In genomic region chrX:93297001-93297441, GRCm38 (mm10) we compare ENCODE assay signal across 9 mouse cellular contexts. TPM values are rescaled to one million over a fixed set of nuclear protein-coding genes. Genes with fewer than 3 reads are reported as not detected.
DNase-seq lines count a peak whose midpoint lies in the region; ATAC-seq and TF ChIP-seq lines count a peak whose summit lies in the region.
"Had no signal": no experiment of that assay in that cellular context is flagged by ENCODE, and none has a peak within 500 bp of the region (broad histone marks: within the 10 kb centered on the region; RNA-seq: fewer than 3 reads in every experiment).

No protein-coding gene starts in this region.

- intact Hi-C loops in heart, postnatal 25 days (cut with DNase I) = loop anchor here (10.0 kb wide), 1 partner anchor 222 kb away; no protein-coding TSS in a partner anchor
- intact Hi-C loops in left cerebral cortex, adult 2 months (cut with DNase I) = loop anchor here (10.0 kb wide), 1 partner anchor 258 kb away; no protein-coding TSS in a partner anchor

- H3K27ac ChIP-seq in heart, embryonic 15.5 days = no peak overlapping the region
- H3K27ac ChIP-seq in hindbrain, embryonic 13.5 days = no peak overlapping the region
- 0 out of 2 replicates have a peak overlapping the region, but pooled peaks have one; percentile 13 for H3K27ac ChIP-seq in midbrain, embryonic 14.5 days (replicated peaks; ENCODE audit: low read depth, low read length)
- H3K27ac ChIP-seq in left cerebral cortex, adult 2 months = no peak overlapping the region

- whole genome bisulfite sequencing in heart, embryonic 15.5 days = 13% methylated on average over 39 of the region's 40 CpGs
- 14% methylated on average over 40 of the region's 40 CpGs for WGBS in hindbrain, embryonic 13.5 days
- 15% methylated on average over 40 of the region's 40 CpGs for WGBS in midbrain, embryonic 14.5 days

- ATAC-seq in heart, embryonic 15.5 days (replicated peaks; ENCODE audit: insufficient number of reproducible peaks, insufficient read depth, low FRiP score, low read depth) = no peak
- peak; percentile 55; the same call in 1 of the 2 replicates for ATAC-seq in hindbrain, embryonic 13.5 days (ENCODE audit: low FRiP score)
- peak; percentile 57; the same call in 1 of the 2 replicates for ATAC-seq in midbrain, embryonic 14.5 days (ENCODE audit: low FRiP score, low TSS enrichment)
- ATAC-seq in erythroid progenitor cell, adult 5-6 weeks (replicated peaks; ENCODE audit: low FRiP score, poor library complexity, severe bottlenecking) = no peak

- H3K9ac ChIP-seq in heart, embryonic 15.5 days = no peak overlapping the region
- H3K9ac ChIP-seq in hindbrain, embryonic 13.5 days = no peak overlapping the region
- H3K9ac ChIP-seq in midbrain, embryonic 14.5 days (replicated peaks; ENCODE audit: low read length) = no peak overlapping the region

- peaks cover 96% of the 10 kb centered on the region for H3K27me3 ChIP-seq in heart, embryonic 15.5 days
- peaks cover 88% of the 10 kb centered on the region for H3K27me3 ChIP-seq in hindbrain, embryonic 13.5 days
- peaks cover 78% of the 10 kb centered on the region for H3K27me3 ChIP-seq in midbrain, embryonic 14.5 days (ENCODE audit: control insufficient read depth, insufficient read depth, low read length)

- H3K9me3 ChIP-seq in heart, embryonic 15.5 days (replicated peaks) = no peaks in the 10 kb centered on the region
- H3K9me3 ChIP-seq in hindbrain, embryonic 13.5 days = no peaks in the 10 kb centered on the region
- H3K9me3 ChIP-seq in midbrain, embryonic 14.5 days (ENCODE audit: control insufficient read depth, low read length) = no peaks in the 10 kb centered on the region

- peaks cover 15% of the 10 kb centered on the region for H3K4me1 ChIP-seq in heart, embryonic 15.5 days (replicated peaks)
- 0 out of 2 replicates have a peak, but pooled peaks cover 9% of the 10 kb centered on the region for H3K4me1 ChIP-seq in hindbrain, embryonic 13.5 days (replicated peaks)
- H3K4me1 ChIP-seq in midbrain, embryonic 14.5 days (ENCODE audit: control insufficient read depth, insufficient read depth, low read length) = no peaks in the 10 kb centered on the region

- no peaks in the 10 kb centered on the region for H3K36me3 ChIP-seq in heart, embryonic 15.5 days
- H3K36me3 ChIP-seq in hindbrain, embryonic 13.5 days = no peaks in the 10 kb centered on the region
- no peaks in the 10 kb centered on the region for H3K36me3 ChIP-seq in midbrain, embryonic 14.5 days (ENCODE audit: control insufficient read depth, insufficient read depth, low read length)

- H3K4me3 ChIP-seq in heart, embryonic 15.5 days = peak overlapping the region; percentile 41
- peak overlapping the region; percentile 19 for H3K4me3 ChIP-seq in hindbrain, embryonic 13.5 days
- peak overlapping the region; percentile 13; the same call in 1 of the 2 replicates for H3K4me3 ChIP-seq in midbrain, embryonic 14.5 days (replicated peaks; ENCODE audit: low read depth, low read length)
- H3K4me3 ChIP-seq in left cerebral cortex, adult 2 months = no peak overlapping the region

- TF ChIP-seq CTCF in left cerebral cortex, adult 2 months (IDR thresholded peaks at IDR 0.05) = no peak

- DNase-seq in heart, postnatal 25 days (ENCODE audit: low spot score) = no peak
- DNase-seq in ZHBTc4 (ENCODE audit: low read depth, low spot score) = peak; percentile 45
- DNase-seq in midbrain, embryonic 14.5 days = peak; percentile 34
- DNase-seq in urinary bladder, postnatal 14 days (ENCODE audit: low spot score) = no peak
- DNase-seq in left cerebral cortex, adult 2 months (ENCODE audit: extremely low spot score in 1 of 2, low spot score in 2 of 2) = no peak

- peak overlapping the region; percentile 68 for H3K4me2 ChIP-seq in heart, embryonic 15.5 days
- peak overlapping the region; percentile 39 for H3K4me2 ChIP-seq in hindbrain, embryonic 13.5 days
- H3K4me2 ChIP-seq in midbrain, embryonic 14.5 days (ENCODE audit: low read length) = peak overlapping the region; percentile 43

RNA-seq across cellular contexts. Expression of gene Arx, which starts 10.8 kb away (rescaled TPM):
- not detected in 2 replicates for polyA plus RNA-seq in heart, embryonic 15.5 days (2015; fragmentation: Nextera tagmentation; extraction: Ambion mirVana)
- under 1 TPM in 1 of 2 experiments, not detected in 1; 0.10 TPM for total RNA-seq in heart, postnatal 25 days (2021)
- 1.5 and 1.8 TPM in 2 replicates for polyA plus RNA-seq in hindbrain, embryonic 13.5 days (2015; fragmentation: Nextera tagmentation; extraction: Ambion mirVana)
- polyA plus RNA-seq in midbrain, embryonic 14.5 days (2014; fragmentation: Nextera tagmentation; extraction: Ambion mirVana) = 0.70 and 1.0 TPM in 2 replicates
- 10 to 100 TPM; 19.7 to 20.9 TPM for total RNA-seq in left cerebral cortex, adult 2 months (2021)
- not detected in 2 replicates for total RNA-seq in erythroid progenitor cell, adult 5-6 weeks (2015; ENCODE audit: low replicate concordance)
- total RNA-seq in erythroid progenitor cell, adult 5-6 weeks (2017; ENCODE audit: low replicate concordance) = not detected in 2 replicates
- polyA plus RNA-seq: spleen, adult 2 months had no signal

Comparison
In these comparisons a context has a peak if more than half of its experiments do, and no peak if none do; other contexts are left out.
1. ATAC-seq: peak in hindbrain, embryonic 13.5 days (single experiment) and midbrain, embryonic 14.5 days (single experiment); none in heart, embryonic 15.5 days (single experiment) and erythroid progenitor cell, adult 5-6 weeks (single experiment).
2. DNase-seq: peak in ZHBTc4 (single experiment) and midbrain, embryonic 14.5 days (single experiment); none in heart, postnatal 25 days (single experiment), urinary bladder, postnatal 14 days (single experiment) and left cerebral cortex, adult 2 months (0 of 2).
3. RNA of gene Arx, which starts 10.8 kb away (total RNA-seq): 19.7 to 20.9 TPM in left cerebral cortex, adult 2 months; 0.10 TPM in heart, postnatal 25 days and not detected in erythroid progenitor cell, adult 5-6 weeks; every median in the first group is over 10 times any median in the second.
4. Peak in every context shown above with its lines, with median percentiles within 50 percentile points of each other: H3K4me2 ChIP-seq.